Mouse (Mus musculus): ENCODE results near the gene Zfp764. TPM values are rescaled to one million over a fixed set of nuclear protein-coding genes. Genes with fewer than 3 reads are reported as not detected.

Gene Zfp764
- total RNA-seq, 4 experiments from 2014 or later, result 3.5 to 5.8 (median 5.0) TPM

Other genes starting within 250 kb of the Zfp764 start
- gene Cd2bp2, start 210.8 kb downstream of the Zfp764 start, total RNA-seq (2022), result 10 to 100 TPM; 87.4 to 94.4 (median 90.0) TPM
- gene Tbc1d10b, start 198.4 kb downstream of the Zfp764 start, total RNA-seq (2022), result 100 to 1,000 TPM in 2 of 4 experiments, 10 to 100 TPM in 2; 97.9 to 106 (median 101) TPM
- 1 to 10 TPM; 2.8 to 5.1 (median 3.6) TPM for gene Mylpf, start 197.9 kb downstream of the Zfp764 start, total RNA-seq (2022)
- 10 to 100 TPM; 20.6 to 21.4 (median 20.9) TPM for gene Zfp553, start 173.8 kb downstream of the Zfp764 start, total RNA-seq (2022)
- 1 to 10 TPM; 2.4 to 7.9 (median 7.0) TPM for gene Sept1, start 173.7 kb downstream of the Zfp764 start, total RNA-seq (2022)
- gene Zfp771, start 162.5 kb downstream of the Zfp764 start, total RNA-seq (2022), result 10 to 100 TPM; 51.6 to 62.9 (median 58.3) TPM
- gene Dctpp1, start 146.1 kb downstream of the Zfp764 start, total RNA-seq (2022), result 10 to 100 TPM; 16.8 to 21.7 (median 19.5) TPM
- gene Sephs2, start 132.8 kb downstream of the Zfp764 start, total RNA-seq (2022), result 10 to 100 TPM; 36.9 to 43.1 (median 40.0) TPM
- gene Itgal, start 110.6 kb downstream of the Zfp764 start, total RNA-seq (2022), result under 1 TPM; 0.36 to 0.73 (median 0.53) TPM
- 10 to 100 TPM; 12.3 to 15.1 (median 13.0) TPM for gene Zfp768, start 61.2 kb downstream of the Zfp764 start, total RNA-seq (2022)
- 1 to 10 TPM; 7.3 to 9.2 (median 8.1) TPM for gene Zfp747, start 30.8 kb downstream of the Zfp764 start, total RNA-seq (2022)
- 1 to 10 TPM; 4.0 to 4.6 (median 4.3) TPM for gene 9130019O22Rik, start 19.7 kb downstream of the Zfp764 start, total RNA-seq (2022)
- 1 to 10 TPM; 6.7 to 8.0 (median 7.2) TPM for gene E430018J23Rik, start 13.2 kb downstream of the Zfp764 start, total RNA-seq (2022)
- gene Zfp688, start 15.2 kb upstream of the Zfp764 start, total RNA-seq (2022), result 10 to 100 TPM; 11.8 to 16.7 (median 14.6) TPM
- gene Zfp689, start 42.3 kb upstream of the Zfp764 start, total RNA-seq (2022), result 1 to 10 TPM; 4.5 to 7.3 (median 5.5) TPM
- 10 to 100 TPM; 30.0 to 35.5 (median 34.0) TPM for gene Prr14, start 52.8 kb upstream of the Zfp764 start, total RNA-seq (2022)
- gene Fbrs, start 72.4 kb upstream of the Zfp764 start, total RNA-seq (2022), result 10 to 100 TPM; 56.2 to 72.2 (median 65.5) TPM
- 100 to 1,000 TPM; 118 to 139 (median 120) TPM for gene Srcap, start 105.2 kb upstream of the Zfp764 start, total RNA-seq (2022)
- 10 to 100 TPM in 1 of 4 experiments, 1 to 10 TPM in 3; 8.1 to 17.1 (median 9.6) TPM for gene Gm42715, start 112.8 kb upstream of the Zfp764 start, total RNA-seq (2022)
- 1 to 10 TPM in 1 of 4 experiments, under 1 TPM in 1, not detected in 2; 0.78 to 1.7 TPM for gene Tmem265, start 154.6 kb upstream of the Zfp764 start, total RNA-seq (2022)
- 10 to 100 TPM; 74.1 to 82.6 (median 79.2) TPM for gene Phkg2, start 166.5 kb upstream of the Zfp764 start, total RNA-seq (2022)
- 10 to 100 TPM in 2 of 4 experiments, 1 to 10 TPM in 2; 7.7 to 12.8 (median 10.1) TPM for gene Ccdc189, start 181.8 kb upstream of the Zfp764 start, total RNA-seq (2022)
- gene Rnf40, start 181.9 kb upstream of the Zfp764 start, total RNA-seq (2022), result 10 to 100 TPM; 70.0 to 79.2 (median 72.7) TPM
- 10 to 100 TPM; 21.7 to 22.6 (median 22.1) TPM for gene Zfp629, start 209.0 kb upstream of the Zfp764 start, total RNA-seq (2022)